Mouse (Mus musculus): ENCODE data around the gene Oip5.

- TF ChIP-seq POLR2A (IDR thresholded peaks at IDR 0.05; ENCODE audit: insufficient read length, low read depth) (no peak), USF1 (IDR thresholded peaks at IDR 0.05; ENCODE audit: low read depth) (no peak), E2F4 (IDR thresholded peaks at IDR 0.05; ENCODE audit: insufficient read depth) (no peak), POLR2AphosphoS2 (IDR thresholded peaks at IDR 0.05; ENCODE audit: insufficient read length, low read depth) (no peak), MYOG (IDR thresholded peaks at IDR 0.05; ENCODE audit: control insufficient read depth in 1 of 3, insufficient read depth in 1 of 3, insufficient read length in 2 of 3, low read depth in 2 of 3) (no peak), MYOD1 (IDR thresholded peaks at IDR 0.05; ENCODE audit: control insufficient read depth in 1 of 3, insufficient read length in 2 of 3, low read depth in 2 of 3) (no peak)
Measured at GRCm38 (mm10) chr2:119581571-119581970, 36.7 kb downstream of the Oip5 start.

All from myocyte (in vitro differentiated cells).